Mouse (Mus musculus): ENCODE results near the gene Suclg2. TPM values are rescaled to one million over a fixed set of nuclear protein-coding genes. Genes with fewer than 3 reads are reported as not detected.

Gene Suclg2
- total and polyA plus RNA-seq, 3 experiments, result 47.8 to 179 (median 151) TPM

GRCm38 (mm10) chr6:95491043-95491442 lies 227.6 kb downstream of the Suclg2 start:
- H3K4me1 ChIP-seq (ENCODE audit: control insufficient read depth, insufficient read depth, low read length), result no peaks in the 10 kb centered on the region
- intact Hi-C loops (cut with DNase I), result no loop called here
- no peak overlapping the region for H3K4me3 ChIP-seq
- H3K36me3 ChIP-seq (ENCODE audit: control insufficient read depth, insufficient read depth, low read length), result no peaks in the 10 kb centered on the region
- WGBS, result 93% methylated on average over 2 of the region's 2 CpGs
- H3K9ac ChIP-seq (ENCODE audit: low read depth, low read length), result no peak overlapping the region
- DNase-seq, result no peak
- no peaks in the 10 kb centered on the region for H3K27me3 ChIP-seq (ENCODE audit: control insufficient read depth, insufficient read depth, low read length)
- no peaks in the 10 kb centered on the region for H3K79me2 ChIP-seq (replicated peaks; ENCODE audit: control insufficient read depth, insufficient read depth, low read length)
- no peak for TF ChIP-seq CTCF (IDR thresholded peaks at IDR 0.05)
- no peak for TF ChIP-seq POLR2A (IDR thresholded peaks at IDR 0.05; ENCODE audit: insufficient read depth, low read depth, low read length)
- no peak for TF ChIP-seq EP300 (IDR thresholded peaks at IDR 0.05; ENCODE audit: insufficient read depth, low read depth, low read length)
- no peak overlapping the region for H3K27ac ChIP-seq

DNA sequence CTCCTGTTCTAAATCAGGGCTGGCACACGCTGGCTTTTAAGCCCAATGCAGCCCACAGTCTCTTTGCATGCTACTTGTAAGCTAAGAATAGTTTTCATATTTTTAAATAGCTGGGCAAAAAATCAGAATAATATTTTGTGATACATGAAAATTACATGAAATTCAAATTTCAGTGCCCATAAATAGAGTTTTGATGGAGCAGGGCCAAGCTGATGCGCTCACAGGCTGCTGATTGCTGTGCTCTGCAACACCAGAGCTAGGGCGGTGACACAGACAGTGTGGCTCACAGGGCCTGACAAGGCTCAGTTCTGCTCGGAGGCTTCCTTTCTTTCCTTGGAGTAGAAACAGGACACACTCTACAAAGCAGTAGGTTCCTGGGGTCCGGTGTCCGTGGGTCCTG lies 232.8 kb downstream of the Suclg2 start:
- no peaks in the 10 kb centered on the region for H3K36me3 ChIP-seq (ENCODE audit: control insufficient read depth, insufficient read depth, low read length)
- no peaks in the 10 kb centered on the region for H3K79me2 ChIP-seq (replicated peaks; ENCODE audit: control insufficient read depth, insufficient read depth, low read length)
- no peaks in the 10 kb centered on the region for H3K27me3 ChIP-seq (ENCODE audit: control insufficient read depth, insufficient read depth, low read length)
- H3K27ac ChIP-seq, result no peak overlapping the region
- DNase-seq, result no peak
- no peaks in the 10 kb centered on the region for H3K4me1 ChIP-seq (ENCODE audit: control insufficient read depth, insufficient read depth, low read length)
- intact Hi-C loops (cut with DNase I), result loop anchor here (10.0 kb wide), 1 partner anchor 1519 kb away; no protein-coding TSS in a partner anchor
- H3K9ac ChIP-seq (ENCODE audit: low read depth, low read length), result no peak overlapping the region
- TF ChIP-seq CTCF (IDR thresholded peaks at IDR 0.05) (no peak), EP300 (IDR thresholded peaks at IDR 0.05; ENCODE audit: insufficient read depth, low read depth, low read length) (no peak), POLR2A (IDR thresholded peaks at IDR 0.05; ENCODE audit: insufficient read depth, low read depth, low read length) (no peak)
- H3K4me3 ChIP-seq, result no peak overlapping the region
- WGBS, result 91% methylated on average over 6 of the region's 6 CpGs

- Histone ChIP-seq H3K9ac (ENCODE audit: low read depth, low read length) (no peak overlapping the region), H3K4me1 (ENCODE audit: control insufficient read depth, insufficient read depth, low read length) (no peaks in the 10 kb centered on the region), H3K27me3 (ENCODE audit: control insufficient read depth, insufficient read depth, low read length) (no peaks in the 10 kb centered on the region), H3K79me2 (replicated peaks; ENCODE audit: control insufficient read depth, insufficient read depth, low read length) (no peaks in the 10 kb centered on the region), H3K36me3 (ENCODE audit: control insufficient read depth, insufficient read depth, low read length) (no peaks in the 10 kb centered on the region), H3K4me3 (no peak overlapping the region), H3K27ac (no peak overlapping the region)
- intact Hi-C loops (cut with DNase I), result loop anchor here (10.0 kb wide), 1 partner anchor 1520 kb away; no protein-coding TSS in a partner anchor
- WGBS, result 64% methylated on average over 7 of the region's 7 CpGs
- TF ChIP-seq EP300 (IDR thresholded peaks at IDR 0.05; ENCODE audit: insufficient read depth, low read depth, low read length) (no peak), CTCF (IDR thresholded peaks at IDR 0.05) (peak; percentile 69), POLR2A (IDR thresholded peaks at IDR 0.05; ENCODE audit: insufficient read depth, low read depth, low read length) (no peak)
- no peak for DNase-seq
These were observed 234.3 kb downstream of the Suclg2 start for GRCm38 (mm10) chr6:95484183-95484818.

DNA sequence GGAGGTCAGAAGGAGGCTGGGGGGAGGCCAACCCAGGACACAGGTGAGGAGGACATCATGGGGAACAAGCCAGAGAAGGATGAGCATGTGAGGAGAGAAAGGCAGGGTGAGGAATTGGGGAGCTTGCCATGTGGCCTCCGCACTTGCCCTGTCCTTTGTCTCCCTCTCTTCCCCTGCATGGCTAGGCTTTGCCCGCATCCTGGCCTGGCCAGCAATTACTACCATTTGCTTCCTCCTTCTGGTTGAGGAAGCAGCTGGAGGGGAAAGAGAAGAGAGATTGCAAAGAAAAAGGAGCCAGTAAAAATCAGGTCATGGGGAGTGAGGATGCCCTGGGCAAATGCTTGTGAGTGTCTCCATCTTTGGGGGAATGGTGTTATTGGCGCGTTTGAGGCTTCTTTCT lies 234.9 kb downstream of the Suclg2 start:
- no peak for TF ChIP-seq EP300 (IDR thresholded peaks at IDR 0.05; ENCODE audit: insufficient read depth, low read depth, low read length)
- no peak for TF ChIP-seq CTCF (IDR thresholded peaks at IDR 0.05)
- no peak for TF ChIP-seq POLR2A (IDR thresholded peaks at IDR 0.05; ENCODE audit: insufficient read depth, low read depth, low read length)
- Histone ChIP-seq H3K36me3 (ENCODE audit: control insufficient read depth, insufficient read depth, low read length) (no peaks in the 10 kb centered on the region), H3K79me2 (replicated peaks; ENCODE audit: control insufficient read depth, insufficient read depth, low read length) (no peaks in the 10 kb centered on the region), H3K9ac (ENCODE audit: low read depth, low read length) (no peak overlapping the region), H3K27me3 (ENCODE audit: control insufficient read depth, insufficient read depth, low read length) (no peaks in the 10 kb centered on the region), H3K4me3 (no peak overlapping the region), H3K27ac (no peak overlapping the region), H3K4me1 (ENCODE audit: control insufficient read depth, insufficient read depth, low read length) (no peaks in the 10 kb centered on the region)
- WGBS, result 93% methylated on average over 4 of the region's 4 CpGs
- intact Hi-C loops (cut with DNase I), result loop anchor here (10.0 kb wide), 1 partner anchor 1521 kb away; no protein-coding TSS in a partner anchor
- no peak for DNase-seq

GRCm38 (mm10) chr6:95483127-95483526 lies 235.5 kb downstream of the Suclg2 start:
- H3K9ac ChIP-seq (ENCODE audit: low read depth, low read length), result no peak overlapping the region
- DNase-seq, result peak; percentile 35 to 53
- no peaks in the 10 kb centered on the region for H3K79me2 ChIP-seq (replicated peaks; ENCODE audit: control insufficient read depth, insufficient read depth, low read length)
- H3K4me3 ChIP-seq, result no peak overlapping the region
- no peak overlapping the region for H3K27ac ChIP-seq
- H3K27me3 ChIP-seq (ENCODE audit: control insufficient read depth, insufficient read depth, low read length), result no peaks in the 10 kb centered on the region
- H3K4me1 ChIP-seq (ENCODE audit: control insufficient read depth, insufficient read depth, low read length), result no peaks in the 10 kb centered on the region
- TF ChIP-seq CTCF (IDR thresholded peaks at IDR 0.05) (no peak), EP300 (IDR thresholded peaks at IDR 0.05; ENCODE audit: insufficient read depth, low read depth, low read length) (no peak), POLR2A (IDR thresholded peaks at IDR 0.05; ENCODE audit: insufficient read depth, low read depth, low read length) (no peak)
- intact Hi-C loops (cut with DNase I), result loop anchor here (10.0 kb wide), 1 partner anchor 1522 kb away; no protein-coding TSS in a partner anchor
- 60% methylated on average over 6 of the region's 6 CpGs for WGBS
- no peaks in the 10 kb centered on the region for H3K36me3 ChIP-seq (ENCODE audit: control insufficient read depth, insufficient read depth, low read length)

GRCm38 (mm10) chr6:95479801-95480200 lies 238.8 kb downstream of the Suclg2 start:
- H3K36me3 ChIP-seq (ENCODE audit: control insufficient read depth, insufficient read depth, low read length), result no peaks in the 10 kb centered on the region
- intact Hi-C loops (cut with DNase I), result loop anchor here (10.0 kb wide), 1 partner anchor 1525 kb away; no protein-coding TSS in a partner anchor
- no peak for DNase-seq
- no peak overlapping the region for H3K4me3 ChIP-seq
- 96% methylated on average over 6 of the region's 6 CpGs for WGBS
- no peaks in the 10 kb centered on the region for H3K79me2 ChIP-seq (replicated peaks; ENCODE audit: control insufficient read depth, insufficient read depth, low read length)
- TF ChIP-seq POLR2A (IDR thresholded peaks at IDR 0.05; ENCODE audit: insufficient read depth, low read depth, low read length), result no peak
- no peak for TF ChIP-seq CTCF (IDR thresholded peaks at IDR 0.05)
- TF ChIP-seq EP300 (IDR thresholded peaks at IDR 0.05; ENCODE audit: insufficient read depth, low read depth, low read length), result no peak
- H3K27ac ChIP-seq, result no peak overlapping the region
- no peak overlapping the region for H3K9ac ChIP-seq (ENCODE audit: low read depth, low read length)
- no peaks in the 10 kb centered on the region for H3K4me1 ChIP-seq (ENCODE audit: control insufficient read depth, insufficient read depth, low read length)
- H3K27me3 ChIP-seq (ENCODE audit: control insufficient read depth, insufficient read depth, low read length), result no peaks in the 10 kb centered on the region

All from heart, adult 2 months (tissue).